Mouse (Mus musculus) thymus, adult 2 months (tissue): ENCODE measurements around the gene Aatf. TPM values are rescaled to one million over a fixed set of nuclear protein-coding genes. Genes with fewer than 3 reads are reported as not detected.

ENCODE experiments used
- DNase-seq: peaks from one replicate; pipeline ENCODE4 v3.0.0; 2021
- H3K27ac ChIP-seq: fragments of 200-500 bp; 2 replicates; pipeline ENCODE4 v1.5.1; 2012; ENCODE audit warnings: low read length, control low read depth; ENCODE audit not compliant: control insufficient read depth, insufficient read depth
- H3K27me3 ChIP-seq: fragments of 200-500 bp; 2 replicates; pipeline ENCODE4 v1.6.1; 2012; ENCODE audit warnings: mild to moderate bottlenecking, low read length, moderate library complexity, mixed read lengths; ENCODE audit not compliant: control insufficient read depth, insufficient read depth
- H3K36me3 ChIP-seq: fragments of 200-500 bp; 2 replicates; pipeline ENCODE4 v1.6.1; 2012; ENCODE audit warnings: mild to moderate bottlenecking, low read length, moderate library complexity; ENCODE audit not compliant: control insufficient read depth, insufficient read depth
- H3K4me1 ChIP-seq: fragments of 200-500 bp; replicated peaks from 2 replicates; pipeline ENCODE4 v1.6.1; 2012; ENCODE audit warnings: low read length; ENCODE audit not compliant: control insufficient read depth, insufficient read depth
- H3K4me3 ChIP-seq: fragments of 200-500 bp; 2 replicates; pipeline ENCODE4 v1.5.1; 2012; ENCODE audit warnings: mild to moderate bottlenecking, low read length, control low read depth, moderate library complexity; ENCODE audit not compliant: control insufficient read depth, insufficient read depth
- CTCF ChIP-seq: fragments of 200-500 bp; IDR thresholded peaks from 2 replicates; pipeline ENCODE4 v1.5.1; 2012; ENCODE audit warnings: mild to moderate bottlenecking, control low read depth, low read length, moderate library complexity, borderline replicate concordance; ENCODE audit not compliant: control insufficient read depth, poor library complexity, insufficient read depth; ENCODE audit errors: extremely low read depth
- POLR2A ChIP-seq: fragments of 200-500 bp; IDR thresholded peaks from 2 replicates; pipeline ENCODE4 v1.6.1; 2012; ENCODE audit warnings: mild to moderate bottlenecking, low read length, control low read depth, moderate library complexity; ENCODE audit not compliant: control insufficient read depth, poor library complexity, insufficient read depth; ENCODE audit errors: extremely low read depth
- WGBS: fragments of 180-500 bp; shearing (Covaris S2); methylation state at CpG from one replicate; pipeline ENCODE4 v1.1.7; 2018; 5-methylcytosine and 5-hydroxymethylcytosine counted together
- polyA plus RNA-seq: library from polyadenylated mRNA; depleted of rRNA; stranded (reverse); fragments of >200 nt; gene quantifications from 2 replicates; pipeline ENCODE4 v1.2.3, GENCODE M21; 2012

Gene Aatf
- polyA plus RNA-seq, 1 experiment: 5.6 TPM

DNA sequence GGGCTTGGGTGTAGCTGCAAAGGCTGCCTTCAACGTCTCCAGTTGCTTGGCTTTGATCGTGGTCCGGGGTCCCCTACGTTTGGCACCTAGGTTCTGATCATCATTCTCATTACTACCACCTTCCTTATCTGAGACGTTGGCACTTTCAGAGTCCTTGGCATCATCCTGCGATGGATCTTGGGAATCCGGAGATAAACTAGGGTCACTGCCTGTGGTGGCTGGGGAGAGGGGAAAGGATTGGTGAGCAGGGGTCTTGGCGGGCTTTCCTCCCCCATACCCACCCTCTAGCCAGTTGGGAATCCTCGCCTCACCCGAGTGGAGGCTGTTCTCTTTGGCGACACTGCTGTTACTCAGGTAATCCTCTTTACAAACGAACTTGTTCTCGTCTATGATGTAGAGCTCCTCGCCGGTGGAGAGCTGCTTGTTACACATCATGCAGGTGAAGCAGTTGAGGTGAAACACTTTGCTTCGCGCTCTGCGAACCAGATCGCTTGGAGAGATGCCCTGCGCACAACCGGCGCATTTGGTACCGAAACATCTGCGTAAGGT is 8.5 kb upstream of the Aatf start:
- DNase-seq: no peak
- no peak overlapping the region for H3K27ac ChIP-seq
- no peak for TF ChIP-seq CTCF
- TF ChIP-seq POLR2A: no peak
- 28% methylated on average over 24 of the region's 24 CpGs for WGBS
- peaks cover 14% of the 10 kb centered on the region for H3K4me1 ChIP-seq
- no peaks in the 10 kb centered on the region for H3K36me3 ChIP-seq
- H3K27me3 ChIP-seq: peaks cover 56% of the 10 kb centered on the region
- H3K4me3 ChIP-seq: no peak overlapping the region

DNA sequence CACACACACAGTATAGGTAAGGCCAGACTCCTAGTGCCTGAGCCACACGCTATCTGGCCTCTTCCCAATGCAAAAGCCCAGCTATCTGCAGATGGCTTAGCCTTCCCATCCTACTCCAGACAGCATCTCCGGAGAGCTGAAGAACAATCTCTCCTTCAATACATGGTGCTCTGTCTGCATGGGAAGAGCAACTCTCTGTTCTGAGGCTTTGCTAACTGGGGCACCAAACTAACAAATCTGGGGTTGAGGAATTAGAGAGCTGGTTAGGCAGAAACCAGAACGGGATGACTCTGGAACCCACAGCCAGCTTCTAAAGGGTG is 7.7 kb upstream of the Aatf start:
- no peak for DNase-seq
- 59% methylated on average over 3 of the region's 3 CpGs for WGBS
- TF ChIP-seq POLR2A (no peak), CTCF (no peak)
- no peak overlapping the region for H3K27ac ChIP-seq
- no peaks in the 10 kb centered on the region for H3K36me3 ChIP-seq
- H3K4me3 ChIP-seq: no peak overlapping the region
- H3K27me3 ChIP-seq: peaks cover 52% of the 10 kb centered on the region
- H3K4me1 ChIP-seq: peaks cover 10% of the 10 kb centered on the region

DNA sequence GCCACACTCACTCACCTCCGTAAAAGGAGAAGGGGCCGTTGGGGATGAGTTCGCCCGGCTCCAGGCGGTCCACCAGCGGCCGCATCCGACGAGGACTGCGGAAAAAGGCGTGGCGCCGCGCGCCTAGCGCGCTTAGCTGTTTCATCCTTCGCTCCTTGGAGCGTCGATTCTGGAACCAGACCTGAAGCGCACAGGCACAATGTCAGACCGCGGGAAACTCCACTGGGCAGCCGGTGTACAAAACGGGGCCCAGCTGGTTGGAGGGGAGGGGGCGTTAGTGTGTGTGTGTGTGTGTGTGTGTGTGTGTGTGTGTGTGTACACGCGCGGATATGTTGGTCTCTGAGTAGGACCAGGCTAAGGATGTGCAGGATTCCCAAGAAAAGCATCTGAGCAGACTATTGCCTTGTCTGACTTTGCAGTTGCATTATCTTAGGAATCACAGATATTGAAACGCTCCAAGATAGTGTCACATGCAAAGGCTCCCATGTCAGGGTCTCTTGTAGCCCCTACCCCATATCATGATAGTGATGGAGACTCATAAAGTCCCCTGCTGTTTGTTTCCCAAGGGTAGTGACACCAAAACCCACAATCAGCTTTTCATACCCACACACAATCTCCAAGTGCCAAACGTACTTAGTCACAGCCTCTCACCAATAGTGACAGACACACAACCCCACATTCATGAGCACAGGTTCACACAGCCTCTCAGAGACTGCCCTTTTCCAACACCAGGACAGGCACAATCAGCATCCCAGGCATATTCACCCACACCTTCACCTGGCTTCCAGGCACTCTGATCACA is 7.1 kb upstream of the Aatf start:
- WGBS: 7% methylated on average over 31 of the region's 31 CpGs
- H3K27me3 ChIP-seq: peaks cover 50% of the 10 kb centered on the region
- no peak overlapping the region for H3K4me3 ChIP-seq
- TF ChIP-seq POLR2A (no peak), CTCF (no peak)
- no peak for DNase-seq
- no peaks in the 10 kb centered on the region for H3K36me3 ChIP-seq
- H3K27ac ChIP-seq: no peak overlapping the region
- H3K4me1 ChIP-seq: 0 out of 2 replicates have a peak, but pooled peaks cover 5% of the 10 kb centered on the region

DNA sequence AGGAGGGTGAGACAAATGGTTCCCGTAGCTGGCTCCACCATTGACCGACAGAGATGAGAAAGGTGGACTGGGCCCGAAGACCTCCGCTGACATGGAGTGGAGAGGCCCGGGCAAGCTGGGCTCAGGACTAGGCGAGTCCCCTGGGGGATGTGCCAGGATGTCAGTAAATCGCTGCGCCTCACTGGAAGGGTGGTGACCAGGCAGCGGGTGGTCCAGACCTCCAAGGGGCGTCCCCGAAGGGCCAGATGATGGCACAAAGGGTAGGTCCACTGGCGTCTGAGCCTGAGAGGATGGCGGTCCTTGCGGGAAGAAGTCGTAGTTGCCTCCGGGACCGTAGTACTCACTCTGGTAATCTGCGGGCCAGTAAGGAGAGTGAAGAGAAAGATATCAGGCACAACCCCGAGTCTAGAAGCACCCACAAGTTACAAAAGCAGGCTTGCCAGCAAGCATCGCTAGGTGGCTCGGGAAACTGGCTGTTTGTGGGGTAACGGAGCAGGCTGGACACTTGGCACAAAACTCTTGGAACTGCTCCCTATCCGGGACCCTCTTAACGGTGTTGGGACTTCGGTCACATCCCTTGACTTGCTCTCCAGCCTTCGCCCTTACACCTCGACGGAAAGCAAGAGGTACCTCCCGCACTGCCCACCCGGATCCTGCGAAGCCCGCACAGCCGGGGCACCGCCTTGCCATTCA is 6.4 kb upstream of the Aatf start:
- Histone ChIP-seq H3K4me3 (no peak overlapping the region), H3K36me3 (no peaks in the 10 kb centered on the region), H3K4me1 (no peaks in the 10 kb centered on the region), H3K27me3 (peaks cover 51% of the 10 kb centered on the region), H3K27ac (no peak overlapping the region)
- no peak for TF ChIP-seq POLR2A
- no peak for TF ChIP-seq CTCF
- DNase-seq: no peak
- 17% methylated on average over 34 of the region's 34 CpGs for WGBS

DNA sequence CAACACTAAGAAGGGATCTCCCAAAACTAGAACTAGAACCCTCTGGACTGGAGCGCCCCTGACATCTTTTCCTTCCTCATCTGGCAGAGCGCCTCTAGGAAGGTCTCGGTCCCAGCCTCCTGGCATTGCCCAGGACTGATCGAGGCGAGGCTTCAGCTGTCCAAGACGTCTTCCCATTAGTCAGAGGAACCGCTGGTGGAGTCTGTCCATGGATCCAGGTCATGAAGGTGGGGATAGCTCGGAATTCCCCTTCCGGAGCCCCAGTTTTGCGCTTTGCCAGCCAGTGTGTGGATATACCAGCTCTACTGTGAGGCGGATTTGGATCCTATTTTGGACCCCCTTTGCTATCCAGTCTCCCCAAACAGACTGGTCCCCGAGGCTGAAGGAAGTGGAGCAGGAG is 5.7 kb upstream of the Aatf start:
- Histone ChIP-seq H3K4me3 (no peak overlapping the region), H3K36me3 (no peaks in the 10 kb centered on the region), H3K27ac (no peak overlapping the region), H3K4me1 (no peaks in the 10 kb centered on the region), H3K27me3 (peaks cover 50% of the 10 kb centered on the region)
- TF ChIP-seq POLR2A: no peak
- TF ChIP-seq CTCF: no peak
- no peak for DNase-seq
- WGBS: 30% methylated on average over 12 of the region's 12 CpGs

DNA sequence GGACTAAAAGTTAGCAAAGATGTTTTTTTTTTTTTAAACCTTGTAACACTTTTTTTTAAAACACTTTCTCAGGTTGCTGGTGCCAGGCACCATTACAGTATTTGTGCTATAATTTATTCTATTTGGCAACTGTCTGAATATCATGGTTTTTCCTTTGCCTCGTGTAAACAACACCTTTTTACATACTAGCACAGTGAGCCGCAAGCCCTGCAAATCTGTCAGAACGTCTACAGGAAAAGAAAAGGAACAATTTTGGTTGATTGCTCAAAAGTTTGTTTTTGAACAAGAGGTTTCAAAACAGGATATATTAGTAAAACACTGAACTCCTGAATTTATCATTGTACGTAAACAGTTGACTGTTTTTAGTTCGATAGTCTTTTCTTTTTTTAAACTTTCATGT is 4.9 kb upstream of the Aatf start:
- Histone ChIP-seq H3K36me3 (no peaks in the 10 kb centered on the region), H3K4me1 (no peaks in the 10 kb centered on the region), H3K27ac (no peak overlapping the region), H3K4me3 (no peak overlapping the region), H3K27me3 (peaks cover 45% of the 10 kb centered on the region)
- TF ChIP-seq CTCF: no peak
- TF ChIP-seq POLR2A: no peak
- DNase-seq: no peak
- WGBS: 59% methylated on average over 5 of the region's 5 CpGs
